Mouse (Mus musculus): Measurements from ENCODE around the gene Sp100. TPM values are rescaled to one million over a fixed set of nuclear protein-coding genes. Genes with fewer than 3 reads are reported as not detected.

Gene Sp100
- polyA plus RNA-seq, 1 experiment: 21.4 TPM

- DNase-seq: no peak
- TF ChIP-seq CTCF (conservative IDR thresholded peaks at IDR 0.05; ENCODE audit: insufficient read depth, insufficient read length, low read depth, low read length) (no peak), POLR2A (IDR thresholded peaks at IDR 0.05; ENCODE audit: low read depth, low read length) (no peak)
- H3K27me3 ChIP-seq (replicated peaks; ENCODE audit: control insufficient read depth, insufficient read depth, low read length): no peaks in the 10 kb centered on the region
- 16% methylated on average over 2 of the region's 2 CpGs for WGBS
- H3K4me1 ChIP-seq (ENCODE audit: control insufficient read depth, insufficient read depth, low read length): no peaks in the 10 kb centered on the region
- H3K4me3 ChIP-seq (ENCODE audit: insufficient read depth, low read depth, low read length): no peak overlapping the region
- no peaks in the 10 kb centered on the region for H3K36me3 ChIP-seq (ENCODE audit: control insufficient read depth, insufficient read depth, low read length)
- no peak overlapping the region for H3K27ac ChIP-seq (ENCODE audit: insufficient read depth, low read depth, low read length)
Observed at GRCm38 (mm10) chr1:85742916-85743505, 93.2 kb downstream of the Sp100 start.

- Histone ChIP-seq H3K27me3 (replicated peaks; ENCODE audit: control insufficient read depth, insufficient read depth, low read length) (no peaks in the 10 kb centered on the region), H3K27ac (ENCODE audit: insufficient read depth, low read depth, low read length) (no peak overlapping the region), H3K4me1 (ENCODE audit: control insufficient read depth, insufficient read depth, low read length) (no peaks in the 10 kb centered on the region), H3K36me3 (ENCODE audit: control insufficient read depth, insufficient read depth, low read length) (no peaks in the 10 kb centered on the region), H3K4me3 (ENCODE audit: insufficient read depth, low read depth, low read length) (no peak overlapping the region)
- no peak for DNase-seq
- WGBS: 50% methylated on average over 3 of the region's 3 CpGs
- no peak for TF ChIP-seq CTCF (conservative IDR thresholded peaks at IDR 0.05; ENCODE audit: insufficient read depth, insufficient read length, low read depth, low read length)
Observed at GRCm38 (mm10) chr1:85744539-85744938, 94.8 kb downstream of the Sp100 start.

- no peaks in the 10 kb centered on the region for H3K4me1 ChIP-seq (ENCODE audit: control insufficient read depth, insufficient read depth, low read length)
- H3K36me3 ChIP-seq (ENCODE audit: control insufficient read depth, insufficient read depth, low read length): no peaks in the 10 kb centered on the region
- no peaks in the 10 kb centered on the region for H3K27me3 ChIP-seq (replicated peaks; ENCODE audit: control insufficient read depth, insufficient read depth, low read length)
- 88% methylated on average over 5 of the region's 5 CpGs for WGBS
- DNase-seq: no peak
- no peak overlapping the region for H3K27ac ChIP-seq (ENCODE audit: insufficient read depth, low read depth, low read length)
- TF ChIP-seq POLR2A (IDR thresholded peaks at IDR 0.05; ENCODE audit: low read depth, low read length) (no peak), CTCF (conservative IDR thresholded peaks at IDR 0.05; ENCODE audit: insufficient read depth, insufficient read length, low read depth, low read length) (no peak)
- no peak overlapping the region for H3K4me3 ChIP-seq (ENCODE audit: insufficient read depth, low read depth, low read length)
Observed at GRCm38 (mm10) chr1:85746511-85746910, 96.7 kb downstream of the Sp100 start.

- DNase-seq: peak; percentile 9
- H3K4me1 ChIP-seq (ENCODE audit: control insufficient read depth, insufficient read depth, low read length): no peaks in the 10 kb centered on the region
- no peaks in the 10 kb centered on the region for H3K36me3 ChIP-seq (ENCODE audit: control insufficient read depth, insufficient read depth, low read length)
- no peak overlapping the region for H3K27ac ChIP-seq (ENCODE audit: insufficient read depth, low read depth, low read length)
- no peaks in the 10 kb centered on the region for H3K27me3 ChIP-seq (replicated peaks; ENCODE audit: control insufficient read depth, insufficient read depth, low read length)
- no peak overlapping the region for H3K4me3 ChIP-seq (ENCODE audit: insufficient read depth, low read depth, low read length)
- TF ChIP-seq CTCF (conservative IDR thresholded peaks at IDR 0.05; ENCODE audit: insufficient read depth, insufficient read length, low read depth, low read length) (no peak), POLR2A (IDR thresholded peaks at IDR 0.05; ENCODE audit: low read depth, low read length) (no peak)
- 96% methylated on average over 2 of the region's 2 CpGs for WGBS
Observed at GRCm38 (mm10) chr1:85749829-85750228, 100.0 kb downstream of the Sp100 start.

- no peak for DNase-seq
- no peaks in the 10 kb centered on the region for H3K4me1 ChIP-seq (ENCODE audit: control insufficient read depth, insufficient read depth, low read length)
- no peak overlapping the region for H3K27ac ChIP-seq (ENCODE audit: insufficient read depth, low read depth, low read length)
- 83% methylated on average over 4 of the region's 4 CpGs for WGBS
- no peak overlapping the region for H3K4me3 ChIP-seq (ENCODE audit: insufficient read depth, low read depth, low read length)
- no peaks in the 10 kb centered on the region for H3K36me3 ChIP-seq (ENCODE audit: control insufficient read depth, insufficient read depth, low read length)
- TF ChIP-seq CTCF (conservative IDR thresholded peaks at IDR 0.05; ENCODE audit: insufficient read depth, insufficient read length, low read depth, low read length) (no peak), POLR2A (IDR thresholded peaks at IDR 0.05; ENCODE audit: low read depth, low read length) (no peak)
- H3K27me3 ChIP-seq (replicated peaks; ENCODE audit: control insufficient read depth, insufficient read depth, low read length): no peaks in the 10 kb centered on the region
Observed at GRCm38 (mm10) chr1:85750650-85751049, 100.9 kb downstream of the Sp100 start.

GRCm38 (mm10) chr1:85751494-85751893 is 101.7 kb downstream of the Sp100 start:
- Histone ChIP-seq H3K4me3 (ENCODE audit: insufficient read depth, low read depth, low read length) (no peak overlapping the region), H3K27ac (ENCODE audit: insufficient read depth, low read depth, low read length) (no peak overlapping the region), H3K27me3 (replicated peaks; ENCODE audit: control insufficient read depth, insufficient read depth, low read length) (no peaks in the 10 kb centered on the region), H3K4me1 (ENCODE audit: control insufficient read depth, insufficient read depth, low read length) (no peaks in the 10 kb centered on the region), H3K36me3 (ENCODE audit: control insufficient read depth, insufficient read depth, low read length) (no peaks in the 10 kb centered on the region)
- TF ChIP-seq POLR2A (IDR thresholded peaks at IDR 0.05; ENCODE audit: low read depth, low read length) (no peak), CTCF (conservative IDR thresholded peaks at IDR 0.05; ENCODE audit: insufficient read depth, insufficient read length, low read depth, low read length) (no peak)
- WGBS: 43% methylated on average over 6 of the region's 6 CpGs
- DNase-seq: peak; percentile 27

GRCm38 (mm10) chr1:85751932-85752680 is 102.3 kb downstream of the Sp100 start:
- no peaks in the 10 kb centered on the region for H3K27me3 ChIP-seq (replicated peaks; ENCODE audit: control insufficient read depth, insufficient read depth, low read length)
- no peak overlapping the region for H3K4me3 ChIP-seq (ENCODE audit: insufficient read depth, low read depth, low read length)
- DNase-seq: no peak
- H3K36me3 ChIP-seq (ENCODE audit: control insufficient read depth, insufficient read depth, low read length): no peaks in the 10 kb centered on the region
- H3K4me1 ChIP-seq (ENCODE audit: control insufficient read depth, insufficient read depth, low read length): no peaks in the 10 kb centered on the region
- H3K27ac ChIP-seq (ENCODE audit: insufficient read depth, low read depth, low read length): no peak overlapping the region
- WGBS: 83% methylated on average over 11 of the region's 11 CpGs
- TF ChIP-seq POLR2A (IDR thresholded peaks at IDR 0.05; ENCODE audit: low read depth, low read length) (no peak), CTCF (conservative IDR thresholded peaks at IDR 0.05; ENCODE audit: insufficient read depth, insufficient read length, low read depth, low read length) (no peak)

Data from kidney, adult 2 months (tissue).